Mouse (Mus musculus): ENCODE data around the gene Zfp595.
"Not testable (repeated sequence)": the region's sequence is repeated elsewhere in the genome, so short reads cannot be mapped to it uniquely, and the experiment has no call there.

The Zfp595 gene

GRCm38 (mm10) chr13:67332019-67332724 is at the start of gene Zfp595:
TSS of gene Zfp595 (minus strand) at chr13:67332570.
- peak; percentile 92 for DNase-seq (ENCODE audit: low read depth)

- not testable (repeated sequence) for DNase-seq (ENCODE audit: low read depth)
Observed at GRCm38 (mm10) chr13:67376255-67376654, 43.9 kb upstream of the Zfp595 start.

- peak; percentile 88 for DNase-seq (ENCODE audit: low read depth)
Observed at GRCm38 (mm10) chr13:67375050-67375911, 42.9 kb upstream of the Zfp595 start, which contains the start of the genes Gm28041 and Zfp456. TSS of gene Gm28041 (minus strand) at chr13:67375733. TSS of gene Zfp456 (minus strand) at chr13:67375810.

GRCm38 (mm10) chr13:67360131-67360744 is 27.9 kb upstream of the Zfp595 start, which contains the start of the genes Gm28044 and Zfp953:
TSS of gene Gm28044 (minus strand) at chr13:67360536.
TSS of gene Zfp953 (minus strand) at chr13:67360605.
- DNase-seq (ENCODE audit: low read depth) = peak; percentile 93

GRCm38 (mm10) chr13:67351854-67352253 is 19.5 kb upstream of the Zfp595 start:
- no peak for DNase-seq (ENCODE audit: low read depth)

- no peak for DNase-seq (ENCODE audit: low read depth)
Observed at GRCm38 (mm10) chr13:67343422-67343821, 11.1 kb upstream of the Zfp595 start.

- DNase-seq (ENCODE audit: low read depth) = no peak
Observed at GRCm38 (mm10) chr13:67332877-67333276, 507 bp upstream of the Zfp595 start.

DNA sequence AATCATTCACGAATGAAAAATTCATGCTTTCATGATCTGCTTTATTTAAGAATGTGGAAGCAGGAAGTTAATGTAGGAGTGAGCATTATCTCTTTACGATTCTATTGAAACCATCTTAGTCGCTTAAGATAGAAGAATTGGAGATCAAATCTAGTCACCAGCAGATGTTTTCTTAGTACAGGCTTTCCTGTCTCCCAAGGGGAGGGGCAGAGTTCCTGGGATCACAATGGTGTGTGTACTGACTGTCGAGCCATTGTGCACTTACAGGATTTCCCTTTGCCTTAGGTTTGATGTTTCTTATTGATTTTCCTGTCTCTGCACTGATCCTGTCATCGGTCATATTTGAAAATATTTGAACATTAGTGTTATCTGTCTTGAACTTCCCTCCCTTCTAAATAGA is 25.7 kb downstream of the Zfp595 start:
- no peak for DNase-seq (ENCODE audit: low read depth)

DNA sequence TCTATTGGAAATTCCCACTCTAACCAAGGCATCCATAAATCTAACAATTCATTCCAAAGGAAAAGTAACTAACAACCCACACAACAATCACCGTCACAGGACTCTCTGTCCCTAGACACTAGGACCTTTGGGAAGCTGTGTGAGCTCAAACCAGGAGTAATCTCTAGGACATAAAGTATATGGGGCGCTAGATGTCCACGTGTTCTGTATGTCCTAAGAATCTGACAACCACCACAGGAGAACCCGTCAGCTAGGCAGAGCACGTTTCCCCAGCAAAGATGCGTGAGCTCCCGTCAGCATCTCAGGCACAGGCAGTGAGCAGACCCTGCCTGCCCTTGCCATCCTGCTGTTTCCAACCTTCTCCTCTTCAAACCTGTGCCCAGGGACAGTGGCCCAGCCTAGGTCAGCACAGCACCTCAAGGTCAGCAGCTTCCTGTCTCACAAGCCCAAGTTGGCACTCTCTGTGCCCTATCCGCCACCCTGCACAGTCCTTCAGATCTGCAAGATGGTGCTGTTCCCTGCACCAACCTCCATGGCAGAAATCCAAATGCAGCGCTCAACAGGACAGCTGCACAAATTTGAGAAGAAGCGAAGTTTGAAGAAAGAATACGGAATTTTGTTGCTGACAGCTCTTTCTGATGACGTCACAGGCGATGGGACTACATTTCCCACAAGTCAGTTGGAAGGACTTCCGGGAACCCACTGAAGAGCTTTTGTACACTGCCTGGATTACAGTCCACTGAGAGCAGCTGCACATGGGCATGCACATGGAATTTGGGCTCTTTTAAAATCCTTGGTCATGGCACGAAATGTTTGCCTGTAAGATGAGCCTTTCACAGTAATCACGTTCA is 26.3 kb downstream of the Zfp595 start, which contains the start of gene Zfp457:
Gene Zfp457, minus strand, starts transcription at position 664 of the 851 bp plus-strand sequence.
- peak; percentile 92 for DNase-seq (ENCODE audit: low read depth)

DNA sequence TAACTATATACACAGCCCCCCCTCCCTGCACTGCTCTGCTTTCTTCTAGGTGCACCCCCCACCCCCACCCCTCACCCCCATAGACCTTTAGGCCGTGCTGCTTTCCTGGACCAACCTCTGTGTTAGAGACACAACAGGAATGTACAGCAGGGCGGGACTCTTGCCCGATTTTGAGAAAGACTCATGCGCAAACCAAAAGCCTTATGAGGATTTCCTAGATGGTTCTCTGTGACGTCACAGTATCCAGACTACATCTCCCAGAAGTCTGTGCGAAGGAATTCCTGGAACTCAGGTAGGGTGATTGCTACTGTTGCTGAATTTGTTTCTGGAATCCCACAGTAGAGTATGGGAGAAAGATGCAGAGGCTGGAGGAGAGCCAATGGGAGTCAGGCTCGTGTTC is 54.1 kb downstream of the Zfp595 start, which contains the start of gene Zfp458:
Gene Zfp458, minus strand, starts transcription at position 153 of the 400 bp plus-strand sequence.
- no peak for DNase-seq (ENCODE audit: low read depth)

DNA sequence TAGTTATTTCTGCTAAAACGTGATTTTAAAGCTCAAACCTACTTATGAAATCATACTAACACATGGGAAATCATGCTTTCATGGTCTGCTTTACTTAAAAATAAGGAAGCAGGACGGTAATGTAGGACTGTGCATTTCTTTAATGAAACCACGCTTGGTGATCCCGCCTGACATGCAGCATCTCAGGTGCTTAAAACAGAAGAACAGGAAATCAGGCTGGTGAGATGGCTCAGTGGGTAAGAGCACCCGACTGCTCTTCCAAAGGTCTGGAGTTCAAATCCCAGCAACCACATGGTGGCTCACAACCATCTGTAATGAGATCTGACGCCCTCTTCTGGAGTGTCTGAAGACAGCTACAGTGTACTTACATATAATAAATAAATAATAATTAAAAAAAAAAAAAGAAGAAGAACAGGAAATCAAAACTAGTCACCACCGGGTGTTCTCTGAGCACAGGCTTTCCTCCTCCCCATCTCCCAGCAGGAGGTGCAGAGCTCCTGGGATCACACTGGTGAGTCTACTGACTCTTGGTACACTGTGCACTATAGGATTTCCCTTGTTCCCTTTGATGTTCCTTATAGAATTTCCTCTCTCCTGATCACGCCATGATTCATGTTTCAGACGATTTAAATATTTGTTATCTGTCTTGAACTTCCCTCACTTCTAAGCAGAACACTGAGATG is 62.8 kb downstream of the Zfp595 start:
- peak; percentile 15 for DNase-seq (ENCODE audit: low read depth)

DNA sequence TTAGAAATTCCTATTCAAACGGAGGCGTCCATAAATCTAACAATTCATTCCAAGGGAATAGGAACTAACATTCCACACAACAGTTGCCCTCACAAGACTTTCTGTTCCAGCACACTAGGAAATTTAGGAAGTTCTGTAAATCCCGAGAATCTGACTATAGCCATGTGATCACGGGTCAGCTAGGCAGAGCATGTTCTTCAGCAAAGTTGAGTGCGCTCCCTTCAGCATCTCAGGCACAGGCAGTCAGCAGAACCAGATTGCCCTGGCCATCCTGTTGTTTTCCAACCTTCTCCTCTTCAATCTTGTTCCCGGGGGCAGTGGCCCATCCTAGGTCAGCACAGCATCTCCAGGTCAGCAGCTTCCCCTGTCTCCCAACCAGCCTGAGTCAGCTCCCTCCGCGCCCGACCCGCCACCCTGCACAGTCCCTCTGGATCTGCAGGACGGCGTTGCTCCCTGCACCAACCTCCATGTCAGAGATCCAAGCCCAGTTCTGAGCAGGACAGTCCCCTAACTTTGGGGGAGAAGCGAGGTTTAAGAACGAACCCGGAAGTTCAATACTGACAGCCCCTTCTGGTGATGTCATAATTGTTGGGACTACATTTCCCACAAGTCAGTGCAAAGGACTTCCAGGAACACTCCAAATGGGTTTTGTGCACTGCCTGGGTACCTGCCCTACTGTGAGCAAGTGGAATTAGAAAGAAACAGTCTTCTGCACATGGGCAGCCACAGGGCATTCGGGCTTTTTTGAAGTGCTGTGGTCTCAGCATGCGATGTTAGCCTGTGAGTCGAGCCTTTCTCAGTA is 63.6 kb downstream of the Zfp595 start:
- DNase-seq (ENCODE audit: low read depth) = peak; percentile 90

Data from naive thymus-derived CD4-positive, alpha-beta T cell, adult 2 months (primary cell).